Mouse (Mus musculus) gastrocnemius, postnatal 36 days (tissue): ENCODE measurements around the gene Pwwp2b. TPM values are rescaled to one million over a fixed set of nuclear protein-coding genes. Genes with fewer than 3 reads are reported as not detected.
A peak's percentile ranks its signal among the peaks of the same experiment; 100 is the strongest.

ENCODE experiments used
- DNase-seq, 2 experiments: peaks; one replicate each; pipeline ENCODE4 v3.0.0; 2022
- intact Hi-C: fragments of 180-260 bp; cut with DNase I; formaldehyde crosslinking; loops from one replicate; pipeline ENCODE4 v1.15.1; 2025
- total RNA-seq, 2 experiments: library from RNA; stranded (reverse); gene quantifications; 2 replicates each; pipeline ENCODE4 v1.2.3; 2021

Pwwp2b gene
- total RNA-seq, 2 experiments from 2014 or later: 2.5 to 3.1 TPM

DNA sequence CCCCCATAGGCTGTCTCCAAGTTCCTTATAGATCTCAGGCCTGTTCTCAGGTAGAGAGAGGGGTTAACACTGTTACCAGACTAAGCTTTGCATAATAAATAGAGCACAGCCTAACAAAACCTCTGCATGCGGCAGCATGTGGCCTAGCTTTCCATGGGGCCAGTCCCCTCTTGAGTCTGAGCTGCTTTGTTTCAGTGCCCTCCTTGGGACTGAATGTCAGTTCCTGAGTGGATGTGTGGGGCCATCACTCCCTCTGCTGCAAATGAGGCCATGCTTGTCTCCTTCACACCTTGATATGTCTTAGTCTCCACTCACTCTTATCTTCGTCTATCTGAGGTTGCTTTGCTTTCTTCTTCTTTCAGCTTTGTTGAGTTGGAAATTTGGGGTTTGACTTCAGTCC is 26.4 kb upstream of the Pwwp2b start:
- intact Hi-C loops: no loop called here
- peak in 1 of 2 experiments; percentile 1 for DNase-seq

DNA sequence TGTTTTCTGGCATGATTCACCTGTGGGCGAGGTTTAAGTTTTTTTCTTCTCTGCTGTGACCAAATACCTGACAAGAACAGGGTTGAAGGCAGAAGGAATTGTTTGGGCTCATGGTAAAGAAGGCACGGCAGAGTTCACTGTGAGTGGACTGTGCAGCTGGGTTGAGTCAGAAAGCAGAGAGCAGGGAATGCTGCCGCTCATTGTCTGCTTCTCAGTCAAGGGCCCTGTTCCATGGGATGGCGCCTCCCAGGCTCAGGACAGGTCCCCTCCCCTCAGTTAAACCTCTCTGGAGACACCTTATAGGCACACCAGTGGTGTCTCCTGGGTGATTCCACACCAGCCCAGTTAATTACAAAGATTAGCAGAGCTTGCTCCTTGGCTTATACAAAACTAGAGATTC is 25.9 kb upstream of the Pwwp2b start:
- intact Hi-C loops: no loop called here
- peak in 1 of 2 experiments; percentile 3 for DNase-seq

DNA sequence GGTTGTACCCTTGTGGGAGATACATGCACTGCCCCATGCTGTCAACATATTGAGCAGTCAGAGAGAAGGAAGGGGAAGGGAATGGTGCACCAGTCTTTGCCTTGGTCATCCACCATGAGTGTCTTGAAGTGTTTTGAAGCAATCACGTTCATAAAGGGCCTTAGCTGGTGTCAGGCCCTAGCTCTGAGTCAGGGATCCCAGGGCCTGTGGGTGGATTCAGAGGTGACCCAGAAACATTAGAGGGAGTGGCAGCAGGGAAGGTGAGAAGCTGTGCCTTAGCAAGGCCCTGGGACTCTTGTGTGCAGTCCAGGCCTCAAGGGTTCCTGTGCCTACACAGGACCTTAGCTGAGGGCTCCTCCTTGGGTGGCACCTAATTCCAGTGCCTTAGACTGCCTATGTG is 24.2 kb upstream of the Pwwp2b start:
- intact Hi-C loops: no loop called here

DNA sequence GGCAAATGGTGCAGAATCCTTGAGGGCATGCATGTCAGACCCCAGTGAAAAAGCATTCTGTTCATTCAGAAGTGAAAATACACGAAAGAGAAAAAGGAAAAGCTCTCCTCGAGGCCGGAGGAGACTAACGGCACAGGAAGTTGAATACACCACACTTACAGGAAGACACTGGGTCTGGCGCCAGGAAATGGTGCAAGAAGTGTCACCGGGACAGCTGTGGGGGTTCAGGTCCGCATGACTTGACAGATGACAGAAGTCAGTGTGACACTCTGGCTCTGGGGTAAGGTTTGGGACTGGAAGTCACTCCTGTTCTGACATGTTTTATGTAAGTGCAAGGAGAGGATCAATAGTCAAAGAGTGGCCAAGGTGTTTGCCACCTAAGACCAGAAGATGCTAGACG is 23.6 kb upstream of the Pwwp2b start:
- DNase-seq: peak in 1 of 2 experiments; percentile 9
- intact Hi-C loops: loop anchor here (5.0 kb wide), 1 partner anchor 363 kb away; no protein-coding TSS in a partner anchor

More for the DNA sequence above, 24.2 kb upstream of the Pwwp2b start:
- peak in 1 of 2 experiments; percentile 4 for DNase-seq

DNA sequence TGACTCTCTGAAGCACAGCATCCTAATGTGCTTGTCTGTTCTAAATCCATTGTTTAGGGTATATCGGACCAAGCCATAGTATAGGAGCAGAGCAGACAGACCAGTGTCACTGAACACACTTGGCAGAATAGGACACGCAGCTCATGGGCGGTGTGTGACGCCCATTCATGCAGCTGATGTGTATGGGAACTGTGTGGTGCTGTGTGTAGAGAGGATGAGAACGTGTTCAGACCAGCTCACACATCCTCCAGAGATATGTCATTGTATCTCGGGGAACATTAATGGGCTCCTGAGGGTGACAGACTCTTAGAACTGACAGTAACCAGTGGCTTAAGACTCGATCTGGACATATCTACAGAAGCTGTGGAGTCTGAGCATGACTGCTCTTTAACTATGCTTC is 21.9 kb upstream of the Pwwp2b start:
- peak in 1 of 2 experiments; percentile 2 for DNase-seq
- intact Hi-C loops: loop anchor here (5.0 kb wide), 1 partner anchor 361 kb away; no protein-coding TSS in a partner anchor

DNA sequence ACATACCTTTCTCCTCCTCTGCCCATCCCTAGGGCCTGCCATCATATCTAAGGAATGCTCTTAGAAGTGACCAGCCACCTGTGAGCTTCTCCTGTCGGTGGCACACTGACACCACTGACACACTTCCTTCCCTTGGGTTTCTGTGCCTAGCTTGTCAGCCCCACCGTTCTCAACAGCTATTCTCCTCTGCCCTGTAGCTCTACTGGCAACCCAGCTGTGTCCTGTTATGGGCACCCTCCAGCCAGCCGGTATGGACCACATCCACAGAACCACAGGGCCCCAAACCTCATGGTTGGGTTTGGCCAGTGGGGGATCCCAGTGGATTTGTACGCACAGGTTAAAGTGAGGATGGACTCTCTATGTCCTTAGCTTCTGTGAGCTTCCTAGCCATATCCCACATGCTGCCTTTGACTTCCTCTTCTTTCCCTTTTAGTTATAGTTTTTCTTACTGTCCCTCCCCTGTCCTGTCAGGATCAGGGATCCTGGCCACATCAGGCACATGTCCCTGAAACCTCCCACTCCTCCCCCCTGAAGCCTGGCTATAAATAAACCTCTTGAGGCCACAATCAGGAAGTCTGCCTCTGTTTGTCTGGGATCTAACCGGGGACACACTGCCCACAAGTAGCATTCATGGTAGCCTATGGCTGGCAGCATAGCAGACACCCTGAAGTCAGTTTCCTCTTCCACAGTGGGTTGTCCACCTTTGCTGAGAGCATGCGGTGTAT is 19.7 kb upstream of the Pwwp2b start:
- DNase-seq: no peak
- intact Hi-C loops: loop anchor here (5.0 kb wide), 1 partner anchor 359 kb away; no protein-coding TSS in a partner anchor

DNA sequence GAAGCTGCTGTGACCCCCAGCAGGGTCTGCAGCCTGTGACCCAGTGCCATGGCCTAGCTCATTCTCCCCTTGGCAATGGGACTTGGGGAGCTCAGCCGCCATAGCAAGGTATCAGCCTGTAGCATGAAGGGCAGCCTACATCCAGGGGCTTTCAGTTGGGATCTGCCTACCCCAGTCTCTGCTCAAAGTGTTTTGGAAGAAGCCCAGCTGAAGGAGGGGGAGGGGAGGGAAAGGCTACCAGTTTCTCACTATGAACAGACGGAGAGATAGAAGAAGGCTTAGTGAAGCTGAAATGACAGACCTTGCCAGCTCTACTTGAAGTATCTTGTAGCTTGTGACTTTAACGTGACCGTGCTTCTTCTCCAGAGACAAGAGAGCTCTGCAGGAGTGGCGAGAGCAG is 18.4 kb upstream of the Pwwp2b start:
- intact Hi-C loops: loop anchor here (5.0 to 10.0 kb wide), 2 partner anchors 155 to 357 kb away; partner anchors contain the start of gene Inpp5a
- DNase-seq: no peak

DNA sequence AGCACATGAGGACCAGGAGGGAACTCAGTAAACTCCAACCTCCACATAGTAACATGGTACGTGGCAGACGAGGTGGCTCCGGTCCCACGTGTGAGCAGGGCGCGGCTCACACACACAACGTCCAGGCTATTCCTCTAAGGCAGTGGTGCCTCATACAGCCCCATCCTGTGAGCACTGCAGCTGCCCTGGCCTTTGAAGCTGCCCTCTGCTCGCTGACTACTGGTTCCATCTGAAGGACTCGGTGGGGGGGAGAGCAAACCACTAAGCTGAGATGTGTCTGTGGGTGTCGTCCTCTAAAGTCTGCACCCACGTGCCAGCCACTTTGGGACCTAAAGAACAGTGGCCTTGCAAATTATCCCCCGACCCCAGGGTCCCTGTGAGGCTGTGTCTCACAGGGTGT is 18.0 kb upstream of the Pwwp2b start:
- DNase-seq: no peak
- intact Hi-C loops: loop anchor here (10.0 kb wide), 1 partner anchor 155 kb away; the partner anchor contains the start of gene Inpp5a

DNA sequence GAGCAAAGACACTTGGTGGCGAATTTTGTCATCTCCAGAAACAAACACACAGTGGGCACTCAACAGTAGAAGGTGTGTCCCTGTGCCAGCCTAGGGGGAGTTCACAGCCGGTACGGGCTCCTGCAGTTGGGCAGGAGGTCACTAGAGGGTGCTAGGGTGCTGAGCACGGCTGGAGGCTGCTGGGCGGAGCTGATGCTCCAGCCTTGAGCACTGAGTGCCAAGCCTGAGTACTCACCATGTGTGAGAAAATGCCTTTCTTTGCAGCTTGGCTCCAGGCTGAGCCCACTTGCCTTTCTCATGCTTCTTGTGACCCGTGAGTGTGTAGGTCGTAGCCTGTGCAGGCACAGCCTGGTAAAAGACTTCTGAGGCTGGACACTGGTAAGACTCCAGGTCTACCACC is 14.6 kb upstream of the Pwwp2b start:
- DNase-seq: peak; percentile 77 to 83
- intact Hi-C loops: loop anchor here (1.0 to 10.0 kb wide), 3 partner anchors 66 to 239 kb away; partner anchors contain the start of gene Inpp5a

DNA sequence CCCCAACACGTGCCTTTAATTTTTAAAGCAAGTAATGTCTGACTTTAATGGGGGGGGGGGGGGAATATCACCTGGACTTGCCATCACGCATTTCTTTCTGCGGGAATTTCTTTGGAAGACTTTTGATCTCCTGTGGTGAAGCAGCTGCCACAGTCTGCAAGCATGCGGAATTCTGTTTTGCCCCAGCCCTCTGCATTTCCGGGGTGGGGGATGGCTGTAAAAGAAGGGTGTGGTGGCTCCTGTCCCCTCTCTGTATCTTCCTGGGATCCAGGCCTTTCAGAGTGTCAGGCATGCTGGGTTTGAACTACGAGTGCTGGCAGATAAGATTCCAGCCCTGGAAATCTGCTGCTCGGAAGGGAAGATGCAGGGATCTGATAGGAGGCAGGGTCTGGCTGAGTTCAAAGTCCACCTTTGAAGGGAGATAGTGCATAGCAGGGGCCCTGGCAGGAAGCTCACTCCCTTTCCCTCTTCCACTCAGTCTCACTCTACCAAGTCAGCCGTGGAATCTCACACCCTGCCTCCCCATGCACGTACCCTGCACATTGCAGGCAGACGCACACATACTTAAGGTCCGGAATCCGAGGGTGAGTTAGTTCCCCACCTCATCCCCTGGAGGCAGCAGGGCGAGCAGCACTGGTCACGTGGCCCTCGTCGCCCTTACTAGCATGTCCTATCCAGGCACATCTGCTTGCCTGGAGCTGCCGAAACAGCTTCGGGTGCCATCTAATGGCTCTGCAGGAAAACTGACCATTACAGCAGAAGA is 13.7 kb upstream of the Pwwp2b start:
- intact Hi-C loops: loop anchor here (10.0 kb wide), 1 partner anchor 150 kb away; the partner anchor contains the start of gene Inpp5a
- DNase-seq: peak; percentile 39 to 42

DNA sequence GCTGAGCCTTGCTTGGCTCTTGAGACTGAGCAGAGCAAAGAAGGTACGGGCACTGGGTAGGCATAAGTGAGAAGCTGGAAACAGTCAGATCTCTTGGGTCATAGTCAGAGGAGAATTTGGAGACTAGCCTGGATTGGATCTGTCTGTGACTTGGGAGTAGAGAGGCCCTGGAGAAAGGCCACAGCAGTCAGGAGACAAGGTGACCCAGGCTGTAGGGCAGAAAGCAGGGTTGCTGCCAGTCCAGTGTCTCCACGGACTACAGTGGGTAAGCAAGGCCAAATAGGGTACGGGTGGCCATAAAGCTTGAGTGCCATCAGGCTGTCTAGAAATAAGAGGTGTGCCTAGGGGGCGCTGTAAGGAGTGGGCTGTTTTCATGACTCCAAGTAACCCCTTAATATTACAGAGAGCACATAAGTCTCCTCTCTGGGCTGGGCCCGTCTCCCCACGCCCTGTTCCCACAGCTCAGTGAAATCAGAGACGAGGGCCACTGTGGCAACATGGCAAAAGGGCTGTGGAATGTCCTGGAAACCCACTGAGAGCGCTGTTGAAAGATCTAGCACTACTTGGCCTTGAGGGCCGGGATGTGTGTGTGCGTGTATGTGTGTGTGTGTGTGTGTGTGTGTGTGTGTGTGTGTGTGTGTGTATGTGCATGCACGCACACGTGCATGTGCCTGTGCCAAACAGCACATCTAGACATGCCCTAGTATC is 12.5 kb upstream of the Pwwp2b start:
- DNase-seq: peak in 1 of 2 experiments; percentile 31
- intact Hi-C loops: loop anchor here (10.0 kb wide), 1 partner anchor 149 kb away; the partner anchor contains the start of gene Inpp5a

DNA sequence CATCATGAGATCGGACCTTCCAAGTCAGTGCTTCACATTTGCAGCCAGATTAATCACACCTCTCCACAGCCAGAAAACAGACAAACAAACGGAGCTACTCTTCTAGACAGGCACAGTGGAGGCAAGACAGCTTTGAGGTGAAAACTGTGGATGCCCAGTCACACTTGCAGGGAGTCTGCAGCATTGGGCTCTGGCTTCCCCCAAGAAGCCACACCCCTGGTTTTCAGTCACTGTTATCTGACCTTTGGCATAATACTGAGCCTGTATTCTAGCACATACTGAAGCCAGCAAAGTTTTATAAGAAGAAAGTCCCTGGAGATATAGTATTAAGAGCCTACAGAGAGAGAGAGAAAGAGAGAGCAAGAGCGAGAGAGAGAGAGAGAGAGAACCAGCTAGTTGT is 8.8 kb upstream of the Pwwp2b start:
- DNase-seq: no peak
- intact Hi-C loops: loop anchor here (10.0 kb wide), 1 partner anchor 145 kb away; the partner anchor contains the start of gene Inpp5a

DNA sequence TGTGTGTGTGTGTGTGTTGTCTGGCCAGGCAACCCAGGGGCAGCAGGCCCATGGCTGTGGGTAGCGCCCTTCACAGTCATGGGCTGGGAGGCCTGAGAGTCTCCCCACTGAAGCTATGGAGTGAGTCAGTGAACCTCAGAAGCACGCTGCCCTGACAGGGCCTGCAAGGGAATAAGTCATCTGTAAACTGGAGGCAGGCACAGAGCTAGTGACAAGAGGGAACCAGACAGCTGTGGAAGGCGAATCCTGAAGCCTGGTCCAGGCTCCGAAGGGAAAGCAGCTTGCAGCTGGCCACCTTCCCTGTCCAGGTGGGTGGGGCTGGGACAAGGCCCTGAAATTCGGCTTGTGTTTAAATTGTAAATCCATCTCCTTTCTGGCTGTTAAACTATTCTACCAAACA is 2.2 kb upstream of the Pwwp2b start:
- DNase-seq: no peak
- intact Hi-C loops: no loop called here

DNA sequence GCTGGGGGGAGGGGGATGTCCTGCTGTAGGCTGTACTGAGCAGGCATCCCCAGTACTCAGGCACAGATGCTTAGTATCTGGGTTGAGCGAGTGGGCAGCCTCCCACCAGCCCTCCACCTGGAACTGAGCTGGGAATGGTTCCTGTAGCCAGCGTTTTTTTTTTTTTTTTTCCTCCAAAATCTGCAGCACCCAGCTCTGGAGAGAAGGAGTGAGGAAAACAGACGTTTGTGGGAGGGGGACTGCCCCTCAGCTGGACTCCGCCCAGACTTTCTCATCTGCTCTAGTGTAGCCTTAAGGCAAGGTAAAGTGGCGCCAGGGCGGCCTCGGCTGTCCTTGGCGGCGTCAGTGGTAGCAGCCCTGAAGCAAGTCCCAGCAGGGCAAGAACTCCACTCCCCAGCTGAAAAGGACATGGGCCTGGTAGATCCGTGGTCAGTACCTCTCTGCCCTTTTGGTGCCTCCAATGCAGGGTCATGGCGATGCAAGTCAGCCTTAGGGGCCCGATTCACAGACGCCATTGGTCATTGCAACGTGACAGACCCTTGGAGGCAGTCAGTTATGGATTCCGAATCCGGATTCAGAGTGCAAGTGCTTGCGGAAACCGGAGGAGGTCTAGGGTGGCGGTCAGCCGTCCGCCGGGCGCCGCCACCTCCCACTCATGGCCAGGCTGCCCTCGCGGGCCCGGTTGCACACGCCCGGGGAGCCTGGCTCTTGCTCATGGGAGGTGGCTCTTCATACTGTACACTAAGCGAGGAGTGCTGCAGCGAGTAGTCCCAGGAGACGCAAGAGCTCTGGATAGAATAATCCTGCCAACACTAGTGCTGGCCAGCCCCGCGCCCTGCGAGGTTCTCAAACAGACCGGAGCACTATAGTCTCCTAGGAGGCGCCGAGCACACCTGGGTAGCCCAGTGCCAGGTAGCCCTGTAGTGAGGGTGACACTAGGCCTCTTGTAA is 1.1 kb upstream of the Pwwp2b start:
- intact Hi-C loops: no loop called here
- DNase-seq: peak in 1 of 2 experiments; percentile 70

DNA sequence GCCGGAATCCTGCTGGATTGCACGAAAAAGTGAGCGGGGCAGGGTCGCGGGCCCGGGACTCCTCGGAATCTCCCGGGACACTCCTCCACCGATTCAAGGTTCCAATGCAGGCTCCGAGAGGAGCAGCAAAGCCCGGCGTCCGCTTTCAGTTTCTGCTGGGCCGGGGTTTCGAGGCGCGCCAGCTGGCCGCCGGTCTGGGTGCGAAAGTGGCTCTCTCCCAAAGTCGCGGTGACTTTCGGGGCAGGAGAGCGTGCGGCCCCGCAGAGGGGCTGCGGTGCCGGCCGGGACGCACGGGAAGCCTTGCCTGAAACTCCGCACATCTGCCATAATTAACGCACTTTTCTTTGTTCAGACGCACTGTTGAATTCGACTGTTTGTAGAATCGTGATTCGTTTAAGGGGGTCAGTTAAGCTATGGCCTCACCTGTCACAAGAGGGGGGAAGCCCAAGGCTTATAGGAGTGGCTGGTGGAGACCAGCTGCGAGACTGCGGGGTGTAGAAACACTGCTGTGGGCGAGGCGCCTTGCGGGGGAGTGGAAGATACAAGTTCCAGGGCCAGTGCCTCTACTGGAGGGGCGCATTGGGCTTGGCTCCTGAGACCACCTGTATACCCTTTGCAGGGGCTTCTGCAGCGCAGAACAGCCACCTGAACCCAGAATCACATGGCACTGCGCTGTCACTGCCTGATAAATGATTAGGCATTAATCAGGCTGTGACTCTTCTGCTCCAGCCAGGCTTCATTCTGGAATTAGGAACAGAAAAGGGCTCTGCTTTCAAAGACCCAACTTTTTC is 528 bp downstream of the Pwwp2b start:
- intact Hi-C loops: no loop called here

DNA sequence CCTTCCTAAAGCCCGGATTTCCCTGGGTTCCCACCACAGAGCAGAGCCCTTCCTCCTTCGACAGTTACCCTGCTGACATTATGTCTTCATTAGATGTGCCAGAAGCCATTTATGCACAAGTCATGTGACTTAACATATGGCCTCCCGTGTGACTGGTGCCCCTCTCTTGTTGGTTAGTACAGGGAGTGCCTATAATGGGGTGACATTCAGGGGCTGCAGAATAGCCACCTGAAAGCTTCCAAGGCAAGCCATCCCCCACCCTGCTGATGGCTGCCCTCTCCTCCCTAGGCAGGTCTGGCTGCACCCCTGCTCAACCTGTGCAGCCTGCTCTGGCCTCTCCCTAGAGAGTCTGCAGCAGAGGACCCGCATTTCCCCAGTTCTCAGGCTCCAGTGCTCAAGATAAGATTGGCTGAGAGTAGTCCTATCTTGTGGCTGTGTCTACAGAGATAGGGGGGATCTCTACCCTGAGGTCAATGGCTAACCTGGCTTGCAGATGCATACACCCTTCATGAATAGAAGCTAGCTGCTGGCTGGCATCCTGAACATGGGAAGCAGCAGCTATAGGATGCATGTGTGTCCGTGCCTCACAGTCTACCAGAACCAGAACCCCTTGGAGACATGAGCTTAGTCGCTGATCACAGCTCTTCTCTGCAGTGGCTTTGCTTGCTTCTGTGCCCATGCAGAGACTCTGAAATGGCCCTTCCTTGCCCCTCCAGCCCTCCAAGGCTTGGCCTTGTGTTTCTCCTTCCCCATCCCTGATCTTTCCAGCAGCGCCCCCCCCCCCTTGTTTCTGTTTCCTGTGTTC is 1.3 kb downstream of the Pwwp2b start:
- DNase-seq: no peak
- intact Hi-C loops: no loop called here

More for the DNA sequence above, 528 bp downstream of the Pwwp2b start:
- peak in 1 of 2 experiments; percentile 32 for DNase-seq

DNA sequence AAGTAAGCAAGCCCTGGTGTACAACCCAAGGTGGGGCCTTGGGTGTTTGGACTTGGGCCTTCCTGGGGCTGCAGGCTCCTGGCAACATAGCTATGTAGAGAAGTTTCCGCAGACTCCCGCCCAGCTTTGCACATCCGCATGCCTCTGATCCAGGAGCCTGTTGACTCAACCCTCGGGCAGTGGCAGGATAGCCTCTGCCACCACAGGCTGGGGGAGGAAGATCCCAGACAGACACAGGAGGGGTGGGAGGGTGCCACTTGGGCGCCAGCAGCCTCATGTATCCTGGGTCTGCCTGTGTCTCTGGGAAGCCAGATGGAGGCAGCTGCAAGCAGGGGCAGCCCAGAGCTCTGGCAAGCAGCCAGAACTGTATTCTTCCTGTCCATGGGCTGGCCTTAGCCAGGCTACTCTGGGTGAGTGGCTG is 3.6 kb downstream of the Pwwp2b start:
- intact Hi-C loops: no loop called here
- DNase-seq: peak in 1 of 2 experiments; percentile 51

DNA sequence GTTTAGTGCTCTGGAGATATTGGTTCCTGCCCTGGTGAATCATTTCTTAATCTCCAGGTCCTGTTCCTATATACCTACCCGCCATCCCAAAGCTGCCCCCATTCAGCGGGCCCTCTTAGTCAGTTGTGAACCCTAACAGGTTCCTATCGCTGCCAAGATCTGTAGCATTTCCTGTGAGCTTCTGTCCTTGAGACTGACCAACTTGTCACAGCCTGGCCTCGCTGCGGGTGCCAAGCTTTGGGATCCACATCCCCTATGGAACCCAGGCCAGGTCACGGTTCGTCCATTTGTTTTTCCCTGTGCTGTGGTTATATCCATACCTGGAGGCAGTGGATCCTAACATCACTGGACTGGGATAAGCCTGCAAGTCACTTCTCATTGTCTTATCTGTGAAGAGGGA is 4.3 kb downstream of the Pwwp2b start:
- intact Hi-C loops: no loop called here

More for the DNA sequence above, 4.3 kb downstream of the Pwwp2b start:
- no peak for DNase-seq
